Mouse (Mus musculus): ENCODE results near the gene Zzef1.
"Not testable (repeated sequence)": the region's sequence is repeated elsewhere in the genome, so short reads cannot be mapped to it uniquely, and the experiment has no call there.

The Zzef1 gene

GRCm38 (mm10) chr11:72795455-72796295, at the start of gene Zzef1, which contains the start of gene Cyb5d2:
TSS of gene Zzef1 (plus strand) at chr11:72796226.
TSS of gene Cyb5d2 (minus strand) at chr11:72796142.
- peak; percentile 88 for DNase-seq (ENCODE audit: extremely low spot score)

DNA sequence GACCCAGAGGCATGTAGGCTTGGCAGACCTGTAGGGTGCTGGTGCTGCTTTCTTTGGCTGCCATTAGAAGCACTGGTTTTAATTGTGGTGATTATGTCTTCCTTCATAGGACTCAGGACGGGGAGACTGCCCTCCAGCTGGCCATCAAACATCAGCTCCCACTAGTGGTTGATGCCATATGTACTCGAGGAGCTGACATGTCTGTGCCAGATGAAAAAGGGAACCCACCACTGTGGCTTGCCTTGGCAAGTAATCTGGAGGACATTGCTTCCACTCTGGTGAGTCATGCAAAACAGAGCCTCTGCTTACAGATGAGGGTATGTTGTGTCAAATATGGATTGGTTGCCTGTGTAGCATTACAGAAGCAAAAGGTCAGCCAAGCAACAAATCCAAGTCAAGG, 44.1 kb upstream of the Zzef1 start:
- DNase-seq (ENCODE audit: extremely low spot score) = no peak

- no peak for DNase-seq (ENCODE audit: extremely low spot score)
Measured at GRCm38 (mm10) chr11:72758316-72758715, 37.7 kb upstream of the Zzef1 start.

DNA sequence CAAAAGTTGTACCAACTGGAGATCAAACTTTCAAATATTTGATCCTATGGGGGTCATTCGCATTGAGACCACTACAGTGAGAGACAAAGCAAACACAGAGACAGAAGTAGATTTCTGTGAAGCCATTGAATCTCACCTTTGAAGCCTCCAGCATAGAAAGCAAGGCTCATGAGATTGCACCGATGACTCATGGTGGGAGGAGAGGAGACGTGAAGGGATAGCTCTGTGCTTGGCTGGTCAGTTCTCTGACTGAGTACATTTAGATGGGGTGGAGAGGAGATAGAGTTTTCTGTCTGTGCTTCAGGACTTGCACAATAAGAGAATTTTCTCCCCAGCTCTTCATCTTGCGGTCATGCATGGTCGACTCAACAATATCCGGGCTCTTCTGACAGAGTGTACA, 36.4 kb upstream of the Zzef1 start:
- DNase-seq (ENCODE audit: extremely low spot score) = no peak

GRCm38 (mm10) chr11:72760781-72761180, 35.2 kb upstream of the Zzef1 start:
- DNase-seq (ENCODE audit: extremely low spot score) = no peak

DNA sequence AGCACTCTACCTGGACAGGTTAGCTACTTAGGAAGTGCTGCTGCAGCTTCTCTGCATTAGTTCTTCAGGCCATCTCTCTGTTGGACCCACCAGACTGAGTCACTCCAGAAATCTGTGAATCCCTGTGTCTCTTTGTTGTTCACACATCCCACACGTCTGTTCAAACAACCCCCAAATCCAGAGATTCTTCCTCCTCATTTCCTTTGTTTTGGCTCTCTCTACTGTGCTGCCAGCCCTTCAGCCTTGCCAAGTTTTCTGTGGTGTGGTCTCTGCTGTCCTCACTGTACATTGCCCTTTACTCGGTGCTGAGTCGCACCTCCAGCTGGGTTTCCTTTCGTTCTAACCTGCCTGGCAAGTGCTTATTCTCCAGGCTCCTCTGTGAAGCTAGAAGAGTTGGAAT, 31.8 kb upstream of the Zzef1 start:
- DNase-seq (ENCODE audit: extremely low spot score) = no peak

DNA sequence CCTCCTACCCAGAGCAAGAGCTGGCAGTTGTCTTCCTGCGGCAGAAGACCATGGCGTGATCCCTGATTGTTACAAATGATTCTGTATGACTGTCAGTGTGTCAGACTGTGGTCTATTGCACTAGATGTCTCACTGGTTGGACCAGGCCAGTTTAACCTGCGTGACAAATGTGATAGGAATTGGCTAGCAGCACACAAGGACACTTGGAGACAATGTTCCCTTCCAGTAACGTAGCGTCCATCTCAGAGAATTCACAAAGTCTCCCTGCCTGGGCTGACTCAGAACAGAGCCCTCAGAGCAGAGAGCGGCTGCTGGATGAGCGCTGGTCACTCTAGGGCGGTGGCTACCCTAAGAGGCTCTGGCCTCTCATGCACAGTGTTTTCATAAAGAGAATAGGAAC, 28.3 kb upstream of the Zzef1 start:
- DNase-seq (ENCODE audit: extremely low spot score) = no peak

GRCm38 (mm10) chr11:72769061-72769460, 27.0 kb upstream of the Zzef1 start:
- no peak for DNase-seq (ENCODE audit: extremely low spot score)

- DNase-seq (ENCODE audit: extremely low spot score) = no peak
Measured at GRCm38 (mm10) chr11:72770324-72770723, 25.7 kb upstream of the Zzef1 start.

DNA sequence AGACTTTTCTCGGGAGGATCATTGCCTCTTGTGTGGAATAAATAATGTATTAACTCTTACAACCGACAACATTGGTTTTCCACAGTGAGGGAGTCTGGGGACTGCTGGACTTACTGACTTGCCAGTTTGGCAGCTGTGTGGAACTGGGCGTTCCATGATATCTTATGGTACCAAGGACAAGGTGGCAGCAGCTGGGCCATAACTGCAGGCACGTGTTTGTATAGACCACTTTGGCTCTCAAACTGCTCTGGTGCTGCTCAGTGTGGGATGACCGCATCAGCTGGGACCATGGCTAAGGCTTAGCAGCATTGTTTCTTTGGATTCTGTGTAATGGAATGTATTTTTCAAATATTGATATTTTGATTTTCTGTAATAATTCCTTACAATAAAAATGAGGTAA, 25.2 kb upstream of the Zzef1 start:
- no peak for DNase-seq (ENCODE audit: extremely low spot score)

GRCm38 (mm10) chr11:72771461-72771860, 24.6 kb upstream of the Zzef1 start:
- DNase-seq (ENCODE audit: extremely low spot score) = no peak

GRCm38 (mm10) chr11:72772611-72773010, 23.4 kb upstream of the Zzef1 start:
- not testable (repeated sequence) for DNase-seq (ENCODE audit: extremely low spot score)

GRCm38 (mm10) chr11:72778957-72779356, 17.1 kb upstream of the Zzef1 start:
- DNase-seq (ENCODE audit: extremely low spot score) = no peak

DNA sequence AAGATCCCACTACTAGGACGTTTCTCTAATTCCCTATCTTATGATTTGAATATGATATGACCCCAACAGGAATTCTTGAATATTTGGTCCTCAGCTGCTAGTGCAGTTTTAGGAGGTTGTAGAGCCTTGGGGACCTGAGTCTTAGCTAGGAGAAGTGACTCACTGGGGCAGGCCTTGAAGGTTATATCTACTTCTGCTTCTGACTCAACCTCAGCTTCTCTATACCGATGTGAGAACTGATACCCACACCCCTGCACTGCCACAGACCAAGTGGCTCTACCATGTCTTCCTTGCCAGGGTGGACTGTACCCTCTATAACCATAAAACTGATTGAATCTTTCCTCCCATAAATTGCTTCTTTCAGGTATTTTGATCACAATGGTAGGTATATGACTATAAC, 13.9 kb upstream of the Zzef1 start:
- no peak for DNase-seq (ENCODE audit: extremely low spot score)

GRCm38 (mm10) chr11:72782503-72782902, 13.5 kb upstream of the Zzef1 start:
- DNase-seq (ENCODE audit: extremely low spot score) = no peak

- DNase-seq (ENCODE audit: extremely low spot score) = no peak
Measured at GRCm38 (mm10) chr11:72792033-72792432, 4.0 kb upstream of the Zzef1 start.

DNA sequence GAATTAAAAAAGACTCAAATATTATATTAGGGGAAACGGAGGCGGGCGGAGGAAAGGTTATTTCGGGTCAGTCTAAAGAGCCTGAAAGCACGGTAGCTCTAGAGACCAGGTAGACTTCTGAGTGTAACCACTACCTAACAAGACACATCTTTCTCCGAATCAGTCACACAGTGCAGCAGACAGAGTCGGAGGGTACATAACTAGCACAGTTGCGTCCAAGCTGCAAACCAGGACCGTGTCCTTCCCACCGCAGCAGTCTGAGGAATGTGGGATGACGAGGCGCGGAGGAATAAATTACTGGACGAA, 924 bp upstream of the Zzef1 start:
- no peak for DNase-seq (ENCODE audit: extremely low spot score)

DNA sequence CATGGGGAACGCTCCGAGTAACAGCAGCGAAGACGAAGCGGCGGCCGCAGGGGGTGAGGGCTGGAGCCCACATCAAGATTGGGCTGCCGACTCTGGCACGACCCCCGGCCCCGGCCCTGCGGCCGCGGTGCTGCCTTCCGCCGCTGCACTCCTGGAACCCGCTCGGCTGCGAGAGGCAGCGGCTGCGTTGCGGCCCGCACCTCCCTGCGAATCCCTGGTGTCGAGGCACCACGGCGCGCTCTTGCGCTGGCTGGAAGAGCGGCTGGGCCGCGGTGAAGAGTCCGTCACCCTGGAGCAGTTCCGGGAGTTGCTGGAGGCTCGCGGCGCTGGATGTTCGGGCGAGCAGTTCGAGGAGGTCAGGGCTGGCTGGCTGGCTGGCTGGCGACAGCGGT, 266 bp downstream of the Zzef1 start:
- no peak for DNase-seq (ENCODE audit: extremely low spot score)

DNA sequence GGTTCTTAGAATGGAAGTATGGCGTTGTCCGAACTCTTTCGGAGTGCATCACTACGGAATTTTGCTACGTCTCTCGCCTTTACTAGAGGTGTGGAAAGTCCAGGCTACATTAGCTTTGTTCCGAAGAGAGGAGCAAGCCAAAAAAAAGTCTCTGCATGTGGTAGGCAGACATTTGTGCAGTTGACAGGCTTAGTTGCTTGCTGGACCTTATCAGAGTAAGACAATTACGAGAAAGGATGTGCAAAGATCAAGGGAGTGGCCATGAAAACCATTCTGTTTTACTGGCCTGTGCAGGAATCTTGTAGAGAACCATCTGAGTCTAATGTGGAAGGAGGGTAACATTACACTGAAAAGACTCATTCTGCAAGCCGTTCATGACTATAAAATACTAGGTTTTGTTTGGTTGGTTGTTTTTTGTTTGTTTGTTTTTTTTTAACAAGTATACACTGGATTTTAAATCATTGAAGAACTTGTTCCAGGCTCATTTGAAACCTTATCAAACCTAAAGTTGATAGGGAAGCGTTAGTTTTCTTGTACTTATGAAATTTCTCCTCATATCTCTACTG, 830 bp downstream of the Zzef1 start:
- no peak for DNase-seq (ENCODE audit: extremely low spot score)

DNA sequence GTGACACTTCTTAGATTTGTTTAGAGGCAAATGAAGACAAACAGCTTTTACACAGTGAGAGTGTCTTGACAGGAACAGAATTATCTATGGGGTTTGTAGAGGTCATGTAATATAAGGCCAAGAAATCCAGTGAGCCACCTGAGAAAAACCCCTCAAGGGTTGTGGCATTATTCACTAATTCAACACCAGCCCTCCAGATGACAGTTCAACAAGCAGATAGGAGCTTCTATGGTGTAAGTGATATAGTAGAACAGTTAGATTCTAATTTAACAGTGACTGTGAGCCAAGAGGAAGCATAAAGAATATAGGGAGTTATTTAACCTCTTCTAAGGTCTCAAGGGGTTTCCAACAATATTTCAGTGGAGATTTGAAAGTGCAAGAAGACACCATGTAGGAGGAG, 2.1 kb downstream of the Zzef1 start:
- DNase-seq (ENCODE audit: extremely low spot score) = no peak

GRCm38 (mm10) chr11:72801182-72801581, 5.2 kb downstream of the Zzef1 start:
- DNase-seq (ENCODE audit: extremely low spot score) = no peak

GRCm38 (mm10) chr11:72803038-72803437, 7.0 kb downstream of the Zzef1 start:
- no peak for DNase-seq (ENCODE audit: extremely low spot score)

- no peak for DNase-seq (ENCODE audit: extremely low spot score)
Measured at GRCm38 (mm10) chr11:72804586-72804985, 8.6 kb downstream of the Zzef1 start.

DNA sequence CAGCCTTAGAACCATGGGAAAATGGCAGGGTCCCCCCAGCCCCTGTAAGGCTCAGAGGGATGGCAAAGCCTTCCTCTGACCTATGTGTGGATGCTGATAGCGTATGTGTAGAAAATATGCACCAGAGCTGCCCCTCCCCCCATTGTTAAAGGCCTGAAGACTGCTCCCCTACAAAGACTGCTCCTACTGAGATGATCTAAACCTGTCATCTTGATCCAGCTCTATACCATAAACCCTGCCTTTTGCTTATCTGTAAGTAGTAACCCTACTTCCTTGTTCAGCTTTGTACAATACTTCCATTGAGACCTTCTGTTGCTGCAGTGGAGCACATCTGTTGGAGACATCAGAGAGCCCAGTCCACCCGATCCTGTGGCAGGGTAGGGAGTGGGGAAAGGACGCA, 9.2 kb downstream of the Zzef1 start:
- DNase-seq (ENCODE audit: extremely low spot score) = no peak
